Mouse (Mus musculus) cerebral cortex, adult 2 months (tissue): ENCODE results near the gene Foxo1.

Experiments
- WGBS: fragments of 180-500 bp; shearing (Covaris S2); methylation state at CpG from one replicate; pipeline ENCODE4 v1.1.7; 2018; 5-methylcytosine and 5-hydroxymethylcytosine counted together

The Foxo1 gene

DNA sequence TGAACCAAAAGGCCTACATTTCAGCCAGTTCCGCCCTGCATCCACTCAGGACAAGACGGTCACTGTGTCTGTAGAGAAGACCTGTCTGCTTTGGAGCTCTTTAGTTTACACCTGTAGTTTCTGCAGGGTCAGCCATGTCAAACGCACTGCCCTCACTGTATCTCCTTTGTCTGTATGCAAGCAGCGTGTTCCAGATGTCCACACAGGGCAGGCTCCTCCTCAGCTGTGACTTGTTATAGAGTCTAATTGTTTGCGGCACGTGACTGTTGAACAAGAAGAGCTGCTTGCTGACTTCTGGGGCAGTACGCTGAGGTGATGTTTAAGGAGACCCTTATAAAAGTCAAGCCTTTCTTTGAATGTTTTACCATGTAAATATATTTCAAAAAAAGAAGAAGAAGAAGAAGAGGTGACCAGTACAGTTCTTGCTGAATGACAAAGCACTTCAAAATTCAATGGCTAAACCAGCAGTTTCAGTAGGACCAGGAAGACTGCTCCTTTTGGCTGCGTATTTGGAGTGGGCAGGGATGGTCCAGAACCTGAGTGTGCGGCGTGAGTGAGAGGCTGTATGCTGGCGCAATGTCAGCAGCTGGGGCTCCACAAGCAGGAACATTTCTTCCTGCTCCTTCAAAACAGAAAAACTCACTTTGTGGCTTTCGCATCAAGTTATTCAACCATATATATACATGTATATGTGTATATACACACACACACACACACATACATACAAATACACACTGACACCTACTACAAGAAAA lies 52.6 kb downstream of the Foxo1 start:
- 90% methylated on average over 12 of the region's 12 CpGs for WGBS

DNA sequence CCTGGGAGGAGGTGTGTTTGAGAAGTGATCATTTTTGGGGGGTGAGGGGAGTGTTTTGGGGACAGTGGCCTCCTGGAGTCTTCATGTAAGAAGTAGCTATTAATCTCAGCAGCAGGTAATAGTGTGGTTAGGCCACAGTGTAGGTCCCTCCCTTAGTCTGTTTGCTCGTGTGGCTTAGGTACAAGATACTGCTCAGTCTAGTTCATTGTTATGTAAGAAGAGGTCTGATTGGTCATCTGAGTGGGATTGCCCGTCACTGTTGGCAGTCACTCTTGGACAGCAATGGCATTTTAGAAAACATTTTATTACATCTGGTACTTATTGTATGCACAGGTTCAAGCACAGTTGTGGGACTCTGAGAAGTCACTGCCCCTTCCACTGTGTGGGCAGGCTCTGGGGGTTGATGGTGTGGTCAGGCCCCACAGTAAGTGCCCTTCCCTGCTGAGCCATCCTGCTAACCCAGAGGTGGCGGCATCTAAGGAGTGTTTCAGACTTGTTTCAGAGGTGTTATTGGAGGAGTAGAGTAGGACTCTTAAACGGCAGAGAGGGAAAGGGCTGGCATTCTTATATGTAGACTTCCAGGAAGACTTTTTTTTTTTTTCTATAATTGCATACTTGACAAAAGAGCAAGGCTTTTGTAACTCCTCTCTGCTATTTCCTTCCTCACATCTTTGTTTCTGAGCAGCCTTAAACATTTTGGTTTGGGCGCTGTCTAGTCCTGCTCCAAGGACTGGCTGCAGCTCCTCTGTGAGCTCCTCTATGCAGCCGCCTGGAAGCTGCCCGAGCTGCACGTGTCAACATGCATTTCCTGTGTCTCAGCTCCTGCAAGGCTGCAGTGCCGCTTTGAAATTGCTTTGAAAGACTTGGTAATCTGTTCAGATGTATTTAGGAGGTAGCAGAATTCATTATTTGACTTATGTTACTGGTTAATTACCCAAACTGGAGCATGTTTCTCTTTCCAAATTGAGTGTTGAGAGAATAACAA lies 54.6 kb downstream of the Foxo1 start:
- 47% methylated on average over 9 of the region's 9 CpGs for WGBS

DNA sequence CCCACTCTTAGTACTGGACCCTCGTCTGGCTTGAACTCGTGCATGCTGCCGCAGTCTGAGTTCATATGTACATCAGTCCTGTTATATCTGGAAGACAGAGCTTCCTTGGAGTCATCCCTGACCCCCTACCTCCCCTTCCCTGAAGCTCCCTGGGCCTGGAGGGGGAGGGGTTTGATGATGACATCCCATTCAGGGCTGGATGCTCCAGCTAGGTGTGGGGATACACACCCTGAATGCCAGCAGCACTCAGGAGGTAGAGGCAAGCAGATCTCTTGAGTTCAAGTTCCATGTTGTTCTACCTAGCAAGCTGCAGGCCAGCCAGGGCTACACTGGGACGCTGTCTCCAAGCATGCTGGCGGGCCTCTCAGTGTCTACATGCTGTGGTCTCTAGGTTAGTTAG lies 56.9 kb downstream of the Foxo1 start:
- WGBS: 96% methylated on average over 5 of the region's 5 CpGs

DNA sequence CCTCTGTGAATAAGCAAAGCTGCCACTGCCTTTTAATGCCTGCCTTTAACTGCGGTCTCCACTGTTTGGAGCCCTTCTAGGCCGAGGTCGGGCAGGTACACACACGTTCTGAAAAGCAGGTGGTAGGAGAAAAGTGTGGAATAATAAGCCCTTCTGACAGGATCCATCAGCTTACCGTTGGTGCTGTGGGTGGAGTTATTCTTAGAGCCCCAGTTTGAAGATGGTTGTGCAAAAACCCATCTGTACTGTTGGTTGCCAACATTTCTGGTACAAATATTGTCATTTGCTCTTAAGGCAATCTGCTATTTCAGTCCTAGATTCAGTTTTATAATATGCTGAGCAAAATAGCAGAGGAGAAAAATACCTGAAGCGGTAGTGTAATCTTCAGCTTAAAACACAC lies 58.6 kb downstream of the Foxo1 start:
- 54% methylated on average over 6 of the region's 6 CpGs for WGBS

DNA sequence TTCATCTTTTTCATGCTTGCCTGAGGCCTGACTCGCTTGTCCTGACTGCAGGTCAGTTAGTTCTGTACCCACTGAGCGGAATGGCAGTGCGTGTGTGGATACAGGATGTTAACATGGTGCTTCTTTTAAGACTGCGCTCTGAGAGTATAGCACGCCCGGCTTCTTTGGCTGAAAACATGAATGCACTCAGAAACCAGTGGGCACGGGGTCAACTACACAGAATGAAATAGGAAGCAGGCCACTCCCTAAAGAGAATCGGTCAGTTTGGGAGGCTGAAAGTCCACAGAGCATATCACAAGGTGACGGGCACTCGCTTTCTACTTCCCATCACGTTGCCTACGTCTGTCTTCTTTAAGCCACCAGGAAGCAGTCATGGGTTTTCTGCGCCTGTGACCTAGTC lies 59.0 kb downstream of the Foxo1 start:
- WGBS: 61% methylated on average over 13 of the region's 13 CpGs

DNA sequence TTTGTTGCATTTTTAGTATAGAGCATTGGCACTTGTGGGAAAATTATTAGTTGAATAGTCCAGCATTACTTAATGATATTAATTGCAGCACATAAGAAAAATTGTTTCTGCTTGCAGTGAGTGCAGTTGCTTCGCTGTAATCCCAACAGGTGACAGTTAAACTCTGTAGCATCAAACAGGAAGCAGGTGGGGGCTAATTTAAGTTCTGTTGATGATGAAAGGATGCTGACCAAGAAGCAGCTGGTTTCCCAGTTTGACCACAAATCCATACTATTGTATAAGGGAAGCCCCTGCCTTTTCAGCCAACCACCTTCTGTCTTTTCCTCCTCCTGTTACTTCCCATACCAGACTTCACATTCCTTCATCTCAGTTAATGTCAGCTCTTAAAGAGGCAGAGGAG lies 63.6 kb downstream of the Foxo1 start:
- 92% methylated on average over 1 of the region's 1 CpGs for WGBS

DNA sequence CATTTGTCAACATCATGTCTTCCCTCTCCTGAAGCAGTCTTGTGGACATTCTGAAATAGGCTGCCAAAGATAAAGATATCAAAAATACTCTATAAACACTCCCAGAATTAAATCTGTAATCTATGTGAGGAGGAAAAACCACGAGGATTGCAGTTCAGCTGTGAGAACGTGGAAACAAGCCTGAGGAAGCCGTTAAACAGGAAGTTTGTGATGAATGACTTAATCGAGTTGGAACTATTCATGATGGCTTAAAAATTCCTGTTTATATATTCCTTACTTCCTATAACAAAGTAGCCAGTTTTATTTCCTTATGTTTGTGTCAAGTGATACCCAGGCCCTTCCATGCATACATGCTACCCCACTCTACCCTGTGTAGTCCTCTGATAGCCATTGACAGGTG lies 70.6 kb downstream of the Foxo1 start:
- 56% methylated on average over 4 of the region's 4 CpGs for WGBS

DNA sequence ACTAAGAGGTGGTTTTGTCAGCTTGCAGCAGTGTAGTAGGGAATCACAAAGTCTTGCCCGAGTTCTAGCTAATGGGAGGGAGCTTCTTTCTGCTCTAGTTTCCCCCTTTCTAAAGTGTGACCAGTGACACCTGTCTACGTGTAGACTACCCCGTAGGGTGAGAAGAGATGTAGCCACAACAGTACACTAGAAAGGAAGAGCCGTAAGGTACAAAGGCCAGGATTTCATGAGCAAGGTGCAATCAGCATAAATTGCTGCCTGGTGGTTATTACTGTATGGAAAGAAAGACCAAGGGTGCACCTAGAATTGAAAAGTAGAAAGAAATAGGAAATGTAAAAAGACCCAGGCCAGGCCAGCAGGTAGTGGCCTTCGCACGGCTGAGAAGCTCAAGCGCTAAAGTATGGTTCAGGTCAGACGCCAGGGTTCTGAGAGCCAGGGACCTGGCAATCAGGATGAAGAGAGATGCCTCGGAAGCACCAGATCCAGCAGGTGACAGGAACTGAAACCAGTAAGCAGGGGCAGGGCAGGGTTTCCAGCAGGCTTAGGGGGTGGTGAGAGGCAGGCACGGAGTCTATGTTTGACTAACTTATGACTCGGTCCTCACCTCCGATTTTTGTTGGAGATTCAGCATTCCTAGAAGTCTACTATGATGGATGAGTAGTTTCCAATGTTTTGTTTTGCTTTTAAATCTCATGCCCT lies 72.3 kb downstream of the Foxo1 start:
- WGBS: 83% methylated on average over 12 of the region's 12 CpGs

DNA sequence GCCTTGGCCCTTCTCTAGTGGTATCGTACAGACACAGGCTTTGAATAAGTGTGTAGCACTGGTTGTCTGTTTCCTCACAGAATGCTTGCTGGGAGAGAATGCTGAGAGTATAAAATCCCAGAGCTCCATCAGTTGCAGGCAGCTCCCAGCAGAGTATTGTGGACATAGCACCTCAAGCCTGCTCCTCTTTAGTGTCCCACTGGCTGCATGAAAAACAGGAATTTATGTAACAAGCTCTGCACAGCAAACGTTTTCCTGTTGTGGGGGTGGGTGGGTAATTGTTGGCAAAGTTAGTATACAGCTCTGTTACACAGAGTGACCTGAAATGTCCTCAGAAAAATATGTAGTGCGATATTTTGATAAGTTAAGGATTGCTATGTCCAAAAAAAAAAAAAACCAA lies 74.1 kb downstream of the Foxo1 start:
- WGBS: 28% methylated on average over 3 of the region's 3 CpGs

DNA sequence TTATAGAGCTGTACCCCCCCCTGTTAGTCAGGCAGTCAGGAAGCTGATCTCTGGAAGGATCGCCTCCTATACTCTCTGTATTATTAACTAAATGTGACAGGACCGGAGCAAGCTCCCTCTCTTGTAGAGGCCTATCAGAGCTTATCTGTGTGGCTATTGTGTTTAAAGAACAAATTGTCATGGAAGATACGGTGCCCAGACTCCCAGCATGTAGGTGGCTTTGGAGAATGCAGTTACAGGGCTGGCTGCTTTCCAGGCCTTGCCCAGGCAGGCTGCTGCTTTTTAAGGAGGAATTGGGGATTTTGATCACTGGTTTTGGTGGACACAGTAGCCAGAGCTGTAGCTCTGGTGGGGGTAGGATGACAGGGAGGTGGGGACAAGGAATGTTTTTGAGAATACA lies 74.7 kb downstream of the Foxo1 start:
- WGBS: 21% methylated on average over 3 of the region's 3 CpGs

DNA sequence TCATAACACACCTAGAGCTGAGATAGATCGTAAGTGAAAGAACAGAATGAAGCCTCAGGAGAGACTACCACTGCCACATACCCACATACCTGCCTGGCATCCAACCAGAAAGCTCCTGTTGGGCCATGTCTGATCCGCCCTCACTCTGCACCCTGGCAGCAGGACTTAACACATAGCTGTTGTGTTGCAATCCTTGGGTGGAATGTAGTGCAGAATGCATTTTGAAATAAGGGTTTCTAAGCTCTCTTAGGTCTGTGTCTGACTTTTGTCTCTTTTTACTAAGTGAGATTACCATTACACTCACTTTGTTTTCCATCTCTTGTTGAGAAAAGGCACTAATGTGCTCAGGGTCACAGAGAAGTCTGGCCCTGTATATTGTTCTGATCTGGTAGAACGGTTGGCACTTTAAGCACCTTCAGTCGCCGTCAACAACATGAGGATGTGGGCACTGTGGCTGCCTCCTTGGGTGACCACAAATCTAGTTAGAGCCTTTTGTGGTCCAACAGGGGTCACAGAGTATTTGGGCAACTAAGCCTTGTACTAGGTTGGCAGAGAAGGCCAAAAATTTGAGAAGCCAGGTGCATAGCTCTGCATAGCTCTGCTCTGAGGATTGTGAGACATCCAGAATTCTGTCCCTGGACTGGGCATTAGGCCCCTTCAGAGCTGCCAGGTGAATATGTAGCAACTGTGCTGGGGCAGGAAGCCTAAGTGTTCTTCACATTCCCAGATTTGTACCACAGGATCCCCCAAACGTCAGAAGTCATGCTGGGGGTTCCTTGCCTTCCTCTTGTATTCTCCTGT lies 75.3 kb downstream of the Foxo1 start:
- 76% methylated on average over 6 of the region's 6 CpGs for WGBS

DNA sequence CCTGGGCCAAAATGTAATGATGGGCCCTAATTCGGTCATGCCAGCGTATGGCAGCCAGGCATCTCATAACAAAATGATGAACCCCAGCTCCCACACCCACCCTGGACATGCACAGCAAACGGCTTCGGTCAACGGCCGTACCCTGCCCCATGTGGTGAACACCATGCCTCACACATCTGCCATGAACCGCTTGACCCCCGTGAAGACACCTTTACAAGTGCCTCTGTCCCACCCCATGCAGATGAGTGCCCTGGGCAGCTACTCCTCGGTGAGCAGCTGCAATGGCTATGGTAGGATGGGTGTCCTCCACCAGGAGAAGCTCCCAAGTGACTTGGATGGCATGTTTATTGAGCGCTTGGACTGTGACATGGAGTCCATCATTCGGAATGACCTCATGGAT lies 77.7 kb downstream of the Foxo1 start:
- WGBS: 97% methylated on average over 11 of the region's 11 CpGs

DNA sequence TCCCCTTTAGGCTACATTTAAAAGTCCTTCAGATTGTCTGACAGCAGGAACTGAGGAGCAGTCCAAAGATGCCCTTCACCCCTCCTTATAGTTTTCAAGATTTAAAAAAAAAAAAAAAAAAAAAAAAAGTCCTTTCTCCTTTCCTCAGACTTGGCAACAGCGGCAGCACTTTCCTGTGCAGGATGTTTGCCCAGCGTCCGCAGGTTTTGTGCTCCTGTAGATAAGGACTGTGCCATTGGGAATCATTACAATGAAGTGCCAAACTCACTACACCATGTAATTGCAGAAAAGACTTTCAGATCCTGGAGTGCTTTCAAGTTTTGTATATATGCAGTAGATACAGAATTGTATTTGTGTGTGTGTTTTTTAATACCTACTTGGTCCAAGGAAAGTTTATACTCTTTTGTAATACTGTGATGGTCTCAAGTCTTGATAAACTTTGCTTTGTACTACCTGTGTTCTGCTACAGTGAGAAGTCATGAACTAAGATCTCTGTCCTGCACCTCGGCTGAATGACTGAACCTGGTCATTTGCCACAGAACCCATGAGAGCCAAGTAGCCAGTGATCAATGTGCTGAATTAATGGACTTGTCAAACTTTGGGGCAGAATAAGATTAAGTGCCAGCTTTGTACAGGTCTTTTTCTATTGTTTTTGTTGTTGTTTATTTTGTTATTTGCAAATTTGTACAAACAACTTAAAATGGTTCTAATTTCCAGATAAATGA lies 79.0 kb downstream of the Foxo1 start:
- WGBS: 73% methylated on average over 4 of the region's 4 CpGs

DNA sequence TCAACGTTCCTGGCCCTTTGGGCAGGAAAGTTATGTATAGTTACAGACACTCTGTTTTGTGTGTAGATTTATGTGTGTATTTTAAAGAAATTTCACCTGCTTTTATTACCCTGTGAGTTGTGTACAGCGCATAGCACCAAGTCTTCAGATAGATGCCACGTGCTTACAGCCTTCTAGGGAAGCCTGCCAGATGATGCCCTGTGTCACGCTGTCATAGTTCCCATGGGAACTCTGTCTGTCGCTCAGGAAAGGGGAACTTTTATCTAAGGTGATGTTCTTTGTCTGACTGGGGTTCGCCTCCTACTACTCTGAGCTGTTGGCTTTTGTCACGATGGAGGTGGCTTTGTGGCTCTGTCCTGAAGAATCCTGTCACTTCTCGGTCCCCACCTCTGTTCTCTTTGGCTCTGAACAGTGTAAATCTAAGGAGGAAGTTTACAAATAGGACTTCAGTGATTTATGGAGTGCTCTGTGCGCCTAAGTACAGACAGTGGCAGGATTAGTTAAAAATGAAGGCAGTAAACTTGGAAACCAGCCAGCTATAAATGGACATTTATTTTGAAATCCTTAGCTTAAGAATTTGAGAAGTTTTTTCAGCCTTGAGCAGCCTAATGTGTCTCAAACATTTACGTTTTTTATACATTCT lies 80.0 kb downstream of the Foxo1 start:
- WGBS: 75% methylated on average over 10 of the region's 10 CpGs

DNA sequence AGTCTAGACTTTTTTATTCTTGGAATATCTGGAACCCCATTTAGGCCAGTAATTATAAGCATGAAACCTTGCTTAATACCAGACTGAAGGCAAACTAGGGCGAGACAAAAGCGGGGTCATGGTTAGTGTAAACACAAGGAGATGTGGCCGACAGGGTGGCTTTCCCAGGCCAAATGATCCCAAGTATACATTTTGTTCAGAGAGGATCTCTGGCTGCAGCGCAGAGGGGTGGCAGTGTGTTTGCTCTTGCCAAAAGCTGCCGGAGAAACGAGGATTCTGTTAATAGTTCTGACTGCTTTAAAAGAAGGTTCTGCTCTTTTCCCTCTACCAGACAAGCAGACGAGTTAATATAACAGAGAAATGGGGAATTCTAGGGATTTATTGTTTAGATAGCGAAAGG lies 82.5 kb downstream of the Foxo1 start:
- 76% methylated on average over 8 of the region's 8 CpGs for WGBS

DNA sequence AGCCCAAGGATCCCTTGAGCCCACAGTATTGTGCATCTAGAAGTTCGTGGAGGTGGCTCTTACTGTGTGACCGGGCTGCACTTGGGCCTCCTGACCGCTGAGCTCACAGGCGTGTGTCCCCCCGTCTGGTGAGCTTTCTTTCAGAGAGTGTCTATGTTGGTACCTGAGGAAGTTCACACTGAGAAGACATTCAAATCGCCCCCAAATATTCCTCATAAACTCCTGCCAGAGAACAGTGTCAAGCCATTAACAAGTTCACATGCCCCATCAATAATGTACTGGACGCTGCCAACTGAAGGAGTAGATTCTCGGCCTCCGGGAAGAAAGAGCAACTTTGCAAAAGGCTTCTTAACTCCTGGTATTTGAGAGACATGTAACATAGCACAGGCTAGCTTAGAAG lies 83.8 kb downstream of the Foxo1 start:
- 87% methylated on average over 9 of the region's 9 CpGs for WGBS

DNA sequence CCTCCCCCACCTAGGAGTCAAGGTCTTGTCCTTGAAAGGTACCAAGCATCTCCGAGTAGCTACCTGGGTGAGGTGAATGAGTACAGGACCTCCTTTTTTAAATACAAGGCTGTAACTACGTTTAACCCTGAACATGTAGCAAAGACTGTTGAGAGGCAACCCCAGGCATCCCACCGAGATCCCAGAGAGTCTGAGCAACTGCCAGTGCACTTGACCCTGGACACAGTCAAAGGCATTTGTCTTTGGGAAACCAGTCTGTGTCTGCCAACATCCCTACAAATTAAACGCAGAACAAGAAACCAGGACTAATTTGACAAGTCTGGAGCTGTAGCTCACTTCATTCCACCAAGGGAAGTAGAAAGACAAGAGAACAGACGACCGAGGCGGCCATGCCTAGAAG lies 86.1 kb downstream of the Foxo1 start:
- 80% methylated on average over 7 of the region's 7 CpGs for WGBS

DNA sequence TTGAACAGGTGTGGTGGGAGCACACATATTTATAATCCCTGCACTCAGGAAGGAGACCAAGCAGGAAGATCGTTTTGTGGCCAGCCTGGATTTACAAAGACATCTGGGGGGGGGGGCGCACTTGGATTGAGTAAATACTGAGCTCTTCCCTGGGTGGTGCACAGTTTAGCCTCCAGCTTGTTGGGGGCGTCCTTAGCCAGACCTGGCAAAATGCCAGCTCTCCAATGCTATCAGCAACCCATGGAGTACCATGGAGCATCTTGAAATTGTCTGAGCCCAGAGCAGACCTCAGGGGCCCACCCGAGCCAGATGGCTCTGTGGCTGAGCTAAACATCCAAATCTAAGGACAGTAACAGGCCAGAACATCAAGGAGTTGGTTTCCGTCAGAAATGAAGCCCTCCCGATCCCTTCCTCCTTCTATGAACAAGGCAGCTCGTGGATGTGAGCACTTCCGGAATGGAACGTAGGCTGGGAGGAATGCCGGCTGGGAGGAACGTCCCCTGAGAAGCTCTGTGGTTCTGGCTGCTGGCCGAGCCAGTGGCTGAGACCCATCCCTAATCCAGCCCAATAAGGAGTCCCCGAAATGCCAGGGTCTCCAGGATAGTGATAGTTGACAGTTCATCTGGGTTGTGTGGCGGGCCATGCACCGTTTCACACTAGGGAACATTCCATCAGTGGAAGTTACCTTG lies 89.3 kb downstream of the Foxo1 start:
- 76% methylated on average over 15 of the region's 15 CpGs for WGBS

DNA sequence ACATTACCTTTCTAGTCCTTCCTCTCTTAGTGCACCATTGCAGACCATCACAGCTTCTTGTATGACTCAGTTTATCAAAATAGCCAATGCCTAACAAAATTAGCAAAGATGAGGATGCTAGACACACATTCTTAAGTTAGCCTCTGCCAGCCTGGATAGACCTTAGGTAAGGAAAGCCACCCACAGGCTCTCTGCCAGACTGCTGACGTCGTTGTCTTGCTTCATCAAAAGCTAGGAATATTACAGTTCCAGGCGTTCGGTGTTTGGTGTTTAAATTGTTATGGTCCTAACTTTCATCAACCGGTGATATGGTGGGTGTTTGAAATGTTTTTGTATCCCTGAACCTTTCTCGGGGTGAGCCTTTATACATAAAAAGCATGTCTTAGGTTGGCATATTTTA lies 96.4 kb downstream of the Foxo1 start:
- WGBS: 72% methylated on average over 6 of the region's 6 CpGs

DNA sequence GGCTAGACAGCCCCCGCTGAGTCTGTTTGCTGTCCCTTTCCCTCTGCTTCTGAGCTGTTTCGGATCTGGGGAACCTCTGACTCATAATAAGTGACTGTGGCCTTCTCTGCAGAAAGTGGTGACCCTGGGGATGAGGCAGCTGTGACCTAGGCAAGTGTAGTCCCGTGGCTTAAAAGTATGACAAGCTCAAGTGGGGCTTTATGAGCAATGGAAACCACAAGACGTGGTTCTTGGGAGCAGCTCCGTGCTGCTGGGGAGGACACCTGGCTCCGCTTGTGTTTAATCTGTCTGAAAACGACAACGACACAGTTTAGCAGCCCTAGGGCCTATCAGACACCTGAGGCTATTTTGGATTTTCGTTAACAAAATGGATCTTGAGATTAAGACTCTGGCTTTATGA lies 101.1 kb downstream of the Foxo1 start:
- WGBS: 93% methylated on average over 9 of the region's 9 CpGs
